Mouse (Mus musculus): ENCODE data around the gene Szt2. TPM values are rescaled to one million over a fixed set of nuclear protein-coding genes. Genes with fewer than 3 reads are reported as not detected.

The Szt2 gene
- polyA plus RNA-seq, 2 experiments, result 11.7 to 37.2 TPM

DNA sequence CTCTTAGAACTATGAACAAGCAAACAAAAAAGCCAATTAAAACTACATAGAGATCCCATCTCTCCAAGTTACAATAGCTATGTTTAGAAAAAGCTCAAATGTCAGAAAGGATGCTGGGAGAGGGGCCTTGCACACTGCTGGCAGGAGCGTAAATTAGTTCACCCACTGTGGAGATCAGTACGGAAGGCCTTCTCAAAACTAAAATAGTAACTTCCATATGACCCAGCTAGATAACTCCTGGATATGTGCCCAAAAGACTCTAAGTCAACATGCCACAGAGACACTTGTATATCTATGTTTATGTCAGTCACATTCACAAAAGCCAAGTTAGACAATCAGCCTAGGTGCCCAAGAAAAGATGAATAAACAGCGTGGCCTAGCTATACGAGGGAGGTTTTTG, 13.8 kb downstream of the Szt2 start:
- Histone ChIP-seq H3K27ac (replicated peaks; ENCODE audit: low read depth, low read length) (no peak overlapping the region), H3K36me3 (ENCODE audit: control insufficient read depth, insufficient read depth, low read length) (peaks cover 94% of the 10 kb centered on the region), H3K27me3 (ENCODE audit: control insufficient read depth, insufficient read depth, low read length) (no peaks in the 10 kb centered on the region), H3K4me1 (ENCODE audit: control insufficient read depth, insufficient read depth, low read length) (no peaks in the 10 kb centered on the region), H3K4me3 (replicated peaks; ENCODE audit: low read length) (no peak overlapping the region), H3K9me3 (ENCODE audit: control insufficient read depth, low read length) (no peaks in the 10 kb centered on the region), H3K4me2 (replicated peaks; ENCODE audit: low read depth, low read length, severe bottlenecking) (no peak overlapping the region), H3K9ac (ENCODE audit: low read depth, low read length, severe bottlenecking) (no peak overlapping the region)
- DNase-seq (ENCODE audit: low spot score) (no peak), ATAC-seq (ENCODE audit: low FRiP score, low read depth) (no peak)
- TF ChIP-seq POLR2A (IDR thresholded peaks at IDR 0.05; ENCODE audit: borderline replicate concordance, extremely low read depth, insufficient read depth, insufficient read length), result no peak
- 93% methylated on average over 4 of the region's 4 CpGs for WGBS

DNA sequence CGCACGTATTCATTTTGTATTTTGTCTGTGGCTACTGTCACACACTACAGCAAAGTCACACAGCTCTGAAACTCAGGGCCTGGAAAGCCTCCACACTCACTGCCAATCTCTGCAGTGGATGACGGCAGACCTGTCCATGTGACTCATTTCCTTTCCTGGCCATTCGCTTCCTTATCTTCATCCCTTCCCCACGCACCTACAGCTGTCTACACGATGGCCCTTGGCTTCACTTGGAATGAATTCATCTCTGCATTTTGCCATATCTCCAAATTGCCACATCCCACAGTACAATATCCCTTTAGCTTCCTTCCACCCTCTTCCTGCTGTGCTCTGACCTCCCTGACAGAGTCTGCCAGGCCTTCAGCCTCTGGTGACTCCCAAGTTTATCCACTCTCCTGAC, 14.6 kb downstream of the Szt2 start:
- no peak for TF ChIP-seq POLR2A (IDR thresholded peaks at IDR 0.05; ENCODE audit: borderline replicate concordance, extremely low read depth, insufficient read depth, insufficient read length)
- ATAC-seq (ENCODE audit: low FRiP score, low read depth), result no peak
- Histone ChIP-seq H3K4me2 (replicated peaks; ENCODE audit: low read depth, low read length, severe bottlenecking) (no peak overlapping the region), H3K36me3 (ENCODE audit: control insufficient read depth, insufficient read depth, low read length) (peaks cover 95% of the 10 kb centered on the region), H3K9me3 (ENCODE audit: control insufficient read depth, low read length) (no peaks in the 10 kb centered on the region), H3K27me3 (ENCODE audit: control insufficient read depth, insufficient read depth, low read length) (no peaks in the 10 kb centered on the region), H3K4me1 (ENCODE audit: control insufficient read depth, insufficient read depth, low read length) (no peaks in the 10 kb centered on the region), H3K27ac (replicated peaks; ENCODE audit: low read depth, low read length) (no peak overlapping the region), H3K9ac (ENCODE audit: low read depth, low read length, severe bottlenecking) (no peak overlapping the region), H3K4me3 (replicated peaks; ENCODE audit: low read length) (no peak overlapping the region)
- WGBS, result 91% methylated on average over 6 of the region's 6 CpGs
- DNase-seq (ENCODE audit: low spot score), result no peak

DNA sequence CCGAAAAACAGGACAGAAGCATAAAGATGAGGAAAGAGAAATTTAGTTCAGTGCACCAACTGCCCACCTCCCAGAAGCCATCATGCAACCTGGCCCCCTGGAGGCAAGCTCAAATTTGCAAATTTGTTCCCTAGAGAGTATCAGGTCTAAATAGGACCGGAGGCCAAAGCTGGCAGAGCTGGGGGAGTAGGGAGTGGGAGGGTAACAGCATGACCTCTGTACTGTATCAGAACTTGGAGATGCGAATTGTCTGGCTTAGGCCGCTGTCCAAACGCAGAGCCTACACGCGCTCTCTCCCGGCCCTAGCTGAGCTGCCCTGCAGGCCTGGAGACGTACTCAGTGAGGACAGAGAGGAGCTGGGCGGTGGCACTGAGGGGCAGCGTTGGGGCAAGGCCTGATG, 18.9 kb downstream of the Szt2 start:
- no peak for ATAC-seq (ENCODE audit: low FRiP score, low read depth)
- Histone ChIP-seq H3K36me3 (ENCODE audit: control insufficient read depth, insufficient read depth, low read length) (peaks cover 98% of the 10 kb centered on the region), H3K9me3 (ENCODE audit: control insufficient read depth, low read length) (no peaks in the 10 kb centered on the region), H3K27ac (replicated peaks; ENCODE audit: low read depth, low read length) (no peak overlapping the region), H3K9ac (ENCODE audit: low read depth, low read length, severe bottlenecking) (no peak overlapping the region), H3K4me3 (replicated peaks; ENCODE audit: low read length) (no peak overlapping the region), H3K4me2 (replicated peaks; ENCODE audit: low read depth, low read length, severe bottlenecking) (no peak overlapping the region), H3K27me3 (ENCODE audit: control insufficient read depth, insufficient read depth, low read length) (no peaks in the 10 kb centered on the region), H3K4me1 (ENCODE audit: control insufficient read depth, insufficient read depth, low read length) (no peaks in the 10 kb centered on the region)
- no peak for TF ChIP-seq POLR2A (IDR thresholded peaks at IDR 0.05; ENCODE audit: borderline replicate concordance, extremely low read depth, insufficient read depth, insufficient read length)
- 90% methylated on average over 11 of the region's 11 CpGs for WGBS
- DNase-seq (ENCODE audit: low spot score), result no peak

- H3K36me3 ChIP-seq (ENCODE audit: control insufficient read depth, insufficient read depth, low read length), result peaks cover 98% of the 10 kb centered on the region
- no peak for TF ChIP-seq POLR2A (IDR thresholded peaks at IDR 0.05; ENCODE audit: borderline replicate concordance, extremely low read depth, insufficient read depth, insufficient read length)
- WGBS, result 94% methylated on average over 8 of the region's 8 CpGs
- no peaks in the 10 kb centered on the region for H3K4me1 ChIP-seq (ENCODE audit: control insufficient read depth, insufficient read depth, low read length)
- no peak for DNase-seq (ENCODE audit: low spot score)
- no peaks in the 10 kb centered on the region for H3K27me3 ChIP-seq (ENCODE audit: control insufficient read depth, insufficient read depth, low read length)
- no peak overlapping the region for H3K27ac ChIP-seq (replicated peaks; ENCODE audit: low read depth, low read length)
- H3K9me3 ChIP-seq (ENCODE audit: control insufficient read depth, low read length), result no peaks in the 10 kb centered on the region
- no peak overlapping the region for H3K9ac ChIP-seq (ENCODE audit: low read depth, low read length, severe bottlenecking)
- no peak for ATAC-seq (ENCODE audit: low FRiP score, low read depth)
- H3K4me3 ChIP-seq (replicated peaks; ENCODE audit: low read length), result no peak overlapping the region
- no peak overlapping the region for H3K4me2 ChIP-seq (replicated peaks; ENCODE audit: low read depth, low read length, severe bottlenecking)
Observed at GRCm38 (mm10) chr4:118387316-118387715, 21.8 kb downstream of the Szt2 start.

GRCm38 (mm10) chr4:118383271-118383670, 25.8 kb downstream of the Szt2 start:
- no peaks in the 10 kb centered on the region for H3K27me3 ChIP-seq (ENCODE audit: control insufficient read depth, insufficient read depth, low read length)
- no peak overlapping the region for H3K4me2 ChIP-seq (replicated peaks; ENCODE audit: low read depth, low read length, severe bottlenecking)
- peaks cover 94% of the 10 kb centered on the region for H3K36me3 ChIP-seq (ENCODE audit: control insufficient read depth, insufficient read depth, low read length)
- DNase-seq (ENCODE audit: low spot score) (no peak), ATAC-seq (ENCODE audit: low FRiP score, low read depth) (no peak)
- no peak overlapping the region for H3K4me3 ChIP-seq (replicated peaks; ENCODE audit: low read length)
- no peaks in the 10 kb centered on the region for H3K9me3 ChIP-seq (ENCODE audit: control insufficient read depth, low read length)
- TF ChIP-seq POLR2A (IDR thresholded peaks at IDR 0.05; ENCODE audit: borderline replicate concordance, extremely low read depth, insufficient read depth, insufficient read length), result no peak
- H3K4me1 ChIP-seq (ENCODE audit: control insufficient read depth, insufficient read depth, low read length), result no peaks in the 10 kb centered on the region
- 98% methylated on average over 7 of the region's 7 CpGs for WGBS
- H3K9ac ChIP-seq (ENCODE audit: low read depth, low read length, severe bottlenecking), result no peak overlapping the region
- H3K27ac ChIP-seq (replicated peaks; ENCODE audit: low read depth, low read length), result no peak overlapping the region

DNA sequence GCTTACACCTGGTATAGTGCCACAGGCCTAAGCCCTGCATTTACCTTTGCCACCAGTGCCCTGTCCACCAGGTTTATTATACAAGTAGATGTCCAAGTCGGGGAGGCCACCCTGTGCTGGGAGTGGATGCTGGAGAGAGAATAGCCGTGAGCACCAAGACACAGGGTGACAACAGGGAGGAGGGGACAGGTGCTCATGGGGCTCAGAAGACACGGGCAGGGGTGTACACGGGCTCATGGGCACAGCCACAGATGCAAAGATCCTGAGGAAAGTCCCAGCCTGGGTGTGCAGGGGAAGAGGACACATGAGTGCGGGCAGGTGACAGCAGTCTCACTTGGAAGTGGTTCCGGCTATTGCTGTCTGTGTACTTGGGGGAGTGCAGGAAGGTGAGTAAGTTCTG, 33.1 kb downstream of the Szt2 start:
- WGBS, result 85% methylated on average over 6 of the region's 6 CpGs

More for the DNA sequence above, 33.1 kb downstream of the Szt2 start:
- Histone ChIP-seq H3K4me2 (replicated peaks; ENCODE audit: low read depth, low read length, severe bottlenecking) (no peak overlapping the region), H3K9me3 (ENCODE audit: control insufficient read depth, low read length) (no peaks in the 10 kb centered on the region), H3K36me3 (ENCODE audit: control insufficient read depth, insufficient read depth, low read length) (peaks cover 97% of the 10 kb centered on the region), H3K9ac (ENCODE audit: low read depth, low read length, severe bottlenecking) (no peak overlapping the region), H3K4me3 (replicated peaks; ENCODE audit: low read length) (no peak overlapping the region), H3K4me1 (ENCODE audit: control insufficient read depth, insufficient read depth, low read length) (no peaks in the 10 kb centered on the region), H3K27me3 (ENCODE audit: control insufficient read depth, insufficient read depth, low read length) (no peaks in the 10 kb centered on the region), H3K27ac (replicated peaks; ENCODE audit: low read depth, low read length) (no peak overlapping the region)
- no peak for TF ChIP-seq POLR2A (IDR thresholded peaks at IDR 0.05; ENCODE audit: borderline replicate concordance, extremely low read depth, insufficient read depth, insufficient read length)
- DNase-seq (ENCODE audit: low spot score), result no peak
- ATAC-seq (ENCODE audit: low FRiP score, low read depth), result no peak
